Mouse (Mus musculus) lung, adult 2 months (tissue): ENCODE results near the gene Ndufa3.

ENCODE experiments used
- CTCF ChIP-seq: fragments of 200-500 bp; IDR thresholded peaks from 2 replicates; pipeline ENCODE4 v1.5.1; 2011; ENCODE audit warnings: mild to moderate bottlenecking, low read length, control low read depth; ENCODE audit not compliant: insufficient read depth
- POLR2A ChIP-seq: fragments of 200-500 bp; IDR thresholded peaks from 2 replicates; pipeline ENCODE4 v1.6.1; 2011; ENCODE audit warnings: low read depth, mild to moderate bottlenecking, control low read depth, low read length, borderline replicate concordance; ENCODE audit errors: extremely low read depth

DNA sequence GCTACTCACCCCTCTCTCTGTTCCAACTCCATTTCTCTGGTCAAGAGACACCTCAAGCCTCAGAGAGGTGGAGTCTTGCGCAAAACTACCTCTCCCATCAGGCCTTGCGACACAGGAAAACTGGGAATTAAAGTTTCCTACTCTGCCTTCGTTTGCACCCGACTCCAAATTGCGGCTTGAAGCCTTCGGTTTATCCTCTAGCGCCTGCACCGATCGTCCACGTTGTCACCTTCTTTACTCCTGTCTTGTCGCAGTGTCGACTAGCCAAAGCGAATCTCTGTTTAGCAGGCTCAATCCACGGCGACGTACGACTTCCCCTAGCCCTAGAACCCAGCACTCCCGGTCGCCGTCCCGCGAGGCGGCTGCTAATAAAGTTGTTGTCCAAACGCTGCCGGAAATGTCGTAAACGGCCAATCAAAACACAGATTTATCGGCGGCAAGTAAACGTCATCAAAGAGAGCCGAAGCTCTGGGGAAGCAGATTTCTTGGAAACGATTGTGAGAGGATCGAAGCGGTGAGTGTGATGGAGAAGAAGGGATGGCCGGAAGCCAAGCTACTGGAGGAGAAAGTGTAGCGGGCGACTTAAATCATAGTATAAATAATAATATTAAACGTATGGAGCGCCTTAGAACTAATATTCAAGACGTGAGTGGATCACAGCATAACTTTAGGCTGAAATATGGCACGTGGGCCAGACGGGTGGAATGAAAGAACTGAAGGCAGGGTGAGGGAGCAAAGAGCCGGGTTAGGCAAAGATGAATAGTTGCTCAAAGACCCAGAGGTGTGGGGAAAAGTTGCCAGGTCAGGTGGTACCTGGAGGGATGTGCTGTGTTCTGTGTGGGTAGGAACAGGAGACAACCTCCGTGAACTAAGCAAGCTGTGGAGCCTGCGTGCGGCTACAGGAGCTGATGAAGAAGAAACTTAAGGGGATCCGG is 12.6 kb downstream of the Ndufa3 start, which contains the start of the genes Tfpt and Prpf31:
- peak; percentile 67; the same call in 1 of the 2 replicates for TF ChIP-seq POLR2A
- no peak for TF ChIP-seq CTCF
